Mouse (Mus musculus) heart, adult 11 months (tissue): ENCODE results near the gene Gm3594.
"Not testable (repeated sequence)": the region's sequence is repeated elsewhere in the genome, so short reads cannot be mapped to it uniquely, and the experiment has no call there.

ENCODE experiments used
- DNase-seq: peaks from one replicate; pipeline ENCODE4 v3.0.0; 2022

Gene Gm3594

GRCm38 (mm10) chr14:6444511-6444910 lies at the start of gene Gm3594:
Gene Gm3594, minus strand, starts transcription at chr14:6444611.
- DNase-seq, result not testable (repeated sequence)

- peak; percentile 92 for DNase-seq
Observed at GRCm38 (mm10) chr14:6486331-6486730, 41.9 kb upstream of the Gm3594 start.

GRCm38 (mm10) chr14:6485541-6485940 lies 41.1 kb upstream of the Gm3594 start:
- DNase-seq, result peak; percentile 94

- peak; percentile 94 for DNase-seq
Observed at GRCm38 (mm10) chr14:6482126-6482525, 37.7 kb upstream of the Gm3594 start.

- DNase-seq, result peak; percentile 83
Observed at GRCm38 (mm10) chr14:6471856-6472255, 27.4 kb upstream of the Gm3594 start.

- DNase-seq, result peak; percentile 76
Observed at GRCm38 (mm10) chr14:6440774-6441173, 3.6 kb downstream of the Gm3594 start.

GRCm38 (mm10) chr14:6440206-6440605 lies 4.2 kb downstream of the Gm3594 start:
- peak; percentile 92 for DNase-seq

- peak; percentile 97 for DNase-seq
Observed at GRCm38 (mm10) chr14:6426766-6427165, 17.6 kb downstream of the Gm3594 start.

GRCm38 (mm10) chr14:6426353-6426752 lies 18.1 kb downstream of the Gm3594 start:
- DNase-seq, result not testable (repeated sequence)

- not testable (repeated sequence) for DNase-seq
Observed at GRCm38 (mm10) chr14:6412382-6412781, 32.0 kb downstream of the Gm3594 start, which contains the start of gene Gm3591. Gene Gm3591, minus strand, starts transcription at chr14:6412482.

GRCm38 (mm10) chr14:6390219-6390618 lies 54.2 kb downstream of the Gm3594 start, which contains the start of gene Gm16440:
Gene Gm16440, minus strand, starts transcription at chr14:6390319.
- not testable (repeated sequence) for DNase-seq
